In the genomic region with DNA sequence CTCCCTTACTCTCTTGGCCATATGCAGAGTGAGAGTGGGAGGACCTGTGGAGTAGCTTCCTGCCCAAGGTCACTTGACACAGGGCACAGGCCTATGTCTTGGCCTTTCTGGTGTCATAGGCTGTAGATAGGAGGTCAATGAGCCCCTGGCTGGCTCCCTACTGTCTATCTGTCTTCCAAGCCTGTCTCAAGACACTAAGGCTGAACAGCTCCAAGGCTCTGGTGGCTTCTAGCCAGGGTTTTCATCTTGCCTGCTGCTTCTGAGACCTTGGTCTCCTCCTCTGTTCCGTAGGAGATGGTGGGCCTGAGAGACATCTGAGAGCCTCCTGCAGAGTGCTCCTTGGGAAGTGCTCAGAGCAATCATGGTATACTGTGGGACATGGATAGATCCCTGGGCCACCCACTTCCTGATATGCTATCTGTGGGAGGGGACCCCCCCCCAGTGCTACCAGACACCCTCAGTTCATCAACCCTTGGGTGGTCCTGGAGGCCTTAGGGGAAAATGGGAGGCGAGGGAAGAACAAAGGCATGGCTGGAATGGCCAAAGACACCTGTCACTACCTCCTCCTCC, we compare ENCODE assay signal across 12 mouse cellular contexts. TPM values are rescaled to one million over a fixed set of nuclear protein-coding genes. Genes with fewer than 3 reads are reported as not detected.
DNase-seq lines count a peak whose midpoint lies in the region; ATAC-seq and TF ChIP-seq lines count a peak whose summit lies in the region.
"Had no signal": no experiment of that assay in that cellular context is flagged by ENCODE, and none has a peak within 500 bp of the region (broad histone marks: within the 10 kb centered on the region; RNA-seq: fewer than 3 reads in every experiment).

No protein-coding gene starts in this region.

- peaks cover 54% of the 10 kb centered on the region for H3K4me1 ChIP-seq in heart, adult 2 months (ENCODE audit: control insufficient read depth, insufficient read depth, low read length)
- peaks cover 88% of the 10 kb centered on the region for H3K4me1 ChIP-seq in kidney, embryonic 15.5 days
- H3K4me1 ChIP-seq in thymus, adult 2 months (replicated peaks; ENCODE audit: control insufficient read depth, insufficient read depth, low read length) = peaks cover 86% of the 10 kb centered on the region

- H3K4me3 ChIP-seq in heart, adult 2 months = no peak overlapping the region
- H3K4me3 ChIP-seq in kidney, embryonic 15.5 days (replicated peaks) = no peak overlapping the region
- H3K4me3 ChIP-seq in thymus, adult 2 months (ENCODE audit: control insufficient read depth, insufficient read depth, low read length) = no peak overlapping the region
- H3K4me3 ChIP-seq: liver, embryonic 13.5 days; stomach, embryonic 15.5 days had no signal

- WGBS in heart, adult 2 months = 53% methylated on average over 2 of the region's 2 CpGs
- 51% methylated on average over 2 of the region's 2 CpGs for WGBS in kidney, embryonic 15.5 days
- 75% methylated on average over 2 of the region's 2 CpGs for WGBS in thymus, adult 2 months

- no peak overlapping the region for H3K4me2 ChIP-seq in kidney, embryonic 15.5 days
- H3K4me2 ChIP-seq: liver, embryonic 13.5 days; stomach, embryonic 15.5 days had no signal

- no peaks in the 10 kb centered on the region for H3K9me3 ChIP-seq in kidney, embryonic 15.5 days (replicated peaks)
- H3K9me3 ChIP-seq: liver, embryonic 13.5 days; stomach, embryonic 15.5 days had no signal

- peaks cover 2% of the 10 kb centered on the region for H3K79me2 ChIP-seq in heart, adult 2 months (replicated peaks; ENCODE audit: control insufficient read depth, insufficient read depth, low read length)

- H3K36me3 ChIP-seq in heart, adult 2 months (ENCODE audit: control insufficient read depth, insufficient read depth, low read length) = peaks cover 8% of the 10 kb centered on the region
- peaks cover under 1% of the 10 kb centered on the region for H3K36me3 ChIP-seq in kidney, embryonic 15.5 days
- no peaks in the 10 kb centered on the region for H3K36me3 ChIP-seq in thymus, adult 2 months (ENCODE audit: control insufficient read depth, insufficient read depth, low read length)
- H3K36me3 ChIP-seq: liver, embryonic 13.5 days; stomach, embryonic 15.5 days had no signal

- H3K27ac ChIP-seq in heart, adult 2 months = peak overlapping the region; percentile 56
- peak overlapping the region; percentile 57; the same call in 1 of the 2 replicates for H3K27ac ChIP-seq in kidney, embryonic 15.5 days
- H3K27ac ChIP-seq in thymus, adult 2 months (ENCODE audit: control insufficient read depth, insufficient read depth, low read length) = peak overlapping the region; percentile 37

- no peak for TF ChIP-seq CTCF in heart, adult 2 months (IDR thresholded peaks at IDR 0.05)
- no peak for TF ChIP-seq CTCF in thymus, adult 2 months (IDR thresholded peaks at IDR 0.05; ENCODE audit: borderline replicate concordance, control insufficient read depth, extremely low read depth, insufficient read depth, low read length, poor library complexity)

- no peak for DNase-seq in heart, adult 2 months
- DNase-seq in heart, postnatal 14 days = no peak
- DNase-seq in kidney, postnatal 36 days = no peak
- DNase-seq in thymus, adult 2 months = no peak
- DNase-seq in thymus, postnatal 10 days (ENCODE audit: low spot score in 2 of 2) = no peak
- no peak for DNase-seq in left cerebral cortex, postnatal 4 days
- DNase-seq: kidney, adult 8-10 months; liver, embryonic 13.5 days; lung, postnatal 36 days had no signal

- no peak for ATAC-seq in kidney, embryonic 15.5 days (replicated peaks; ENCODE audit: low FRiP score)

- H3K27me3 ChIP-seq in heart, adult 2 months (ENCODE audit: control insufficient read depth, insufficient read depth, low read length) = no peaks in the 10 kb centered on the region
- H3K27me3 ChIP-seq in kidney, embryonic 15.5 days = no peaks in the 10 kb centered on the region
- no peaks in the 10 kb centered on the region for H3K27me3 ChIP-seq in thymus, adult 2 months (ENCODE audit: control insufficient read depth, insufficient read depth, low read length)
- H3K27me3 ChIP-seq: CH12.LX; liver, embryonic 13.5 days; stomach, embryonic 15.5 days had no signal

- TF ChIP-seq EP300 in heart, adult 2 months (IDR thresholded peaks at IDR 0.05; ENCODE audit: insufficient read depth, low read depth, low read length) = no peak

- no peak overlapping the region for H3K9ac ChIP-seq in heart, adult 2 months (ENCODE audit: low read depth, low read length)
- no peak overlapping the region for H3K9ac ChIP-seq in kidney, embryonic 15.5 days
- H3K9ac ChIP-seq: liver, embryonic 13.5 days; stomach, embryonic 15.5 days had no signal

- TF ChIP-seq POLR2A in heart, adult 2 months (IDR thresholded peaks at IDR 0.05; ENCODE audit: insufficient read depth, low read depth, low read length) = no peak
- no peak for TF ChIP-seq POLR2A in thymus, adult 2 months (IDR thresholded peaks at IDR 0.05; ENCODE audit: control insufficient read depth, extremely low read depth, insufficient read depth, low read length, poor library complexity)

- intact Hi-C loops in heart, adult 2 months (cut with DNase I) = loop anchor here (5.0 kb wide), 1 partner anchor 138 kb away; no protein-coding TSS in a partner anchor
- intact Hi-C loops in heart, postnatal 14 days (cut with DNase I) = loop anchor here (5.0 kb wide), 1 partner anchor 42 kb away; no protein-coding TSS in a partner anchor
- intact Hi-C loops in left cerebral cortex, postnatal 4 days (cut with DNase I) = no loop called here

RNA-seq across cellular contexts. Expression of a gene that starts 56.0 kb away (rescaled TPM):
- total RNA-seq in heart, adult 2 months (2021) = 10 to 100 TPM; 40.7 to 42.0 TPM
- 21.8 and 27.1 TPM in 2 replicates for polyA plus RNA-seq in heart, adult 2 months (2012; rRNA removed)
- total RNA-seq in heart, postnatal 14 days (2021) = 10 to 100 TPM; 53.9 to 59.4 TPM
- polyA plus RNA-seq in kidney, embryonic 15.5 days (2015; fragmentation: Nextera tagmentation; extraction: Ambion mirVana) = 41.8 and 47.3 TPM in 2 replicates
- 58.9 and 93.6 TPM in 2 replicates for polyA plus RNA-seq in thymus, adult 2 months (2012; rRNA removed)
- 100 to 1,000 TPM; 149 to 152 TPM for total RNA-seq in left cerebral cortex, postnatal 4 days (2021)
